Mouse (Mus musculus): ENCODE data around the gene Eme2. TPM values are rescaled to one million over a fixed set of nuclear protein-coding genes. Genes with fewer than 3 reads are reported as not detected.
"Not testable (repeated sequence)": the region's sequence is repeated elsewhere in the genome, so short reads cannot be mapped to it uniquely, and the experiment has no call there.

The Eme2 gene
- polyA plus RNA-seq (2015; fragmentation: Nextera tagmentation; extraction: Ambion mirVana) = 19.9 and 24.9 TPM in 2 replicates

DNA sequence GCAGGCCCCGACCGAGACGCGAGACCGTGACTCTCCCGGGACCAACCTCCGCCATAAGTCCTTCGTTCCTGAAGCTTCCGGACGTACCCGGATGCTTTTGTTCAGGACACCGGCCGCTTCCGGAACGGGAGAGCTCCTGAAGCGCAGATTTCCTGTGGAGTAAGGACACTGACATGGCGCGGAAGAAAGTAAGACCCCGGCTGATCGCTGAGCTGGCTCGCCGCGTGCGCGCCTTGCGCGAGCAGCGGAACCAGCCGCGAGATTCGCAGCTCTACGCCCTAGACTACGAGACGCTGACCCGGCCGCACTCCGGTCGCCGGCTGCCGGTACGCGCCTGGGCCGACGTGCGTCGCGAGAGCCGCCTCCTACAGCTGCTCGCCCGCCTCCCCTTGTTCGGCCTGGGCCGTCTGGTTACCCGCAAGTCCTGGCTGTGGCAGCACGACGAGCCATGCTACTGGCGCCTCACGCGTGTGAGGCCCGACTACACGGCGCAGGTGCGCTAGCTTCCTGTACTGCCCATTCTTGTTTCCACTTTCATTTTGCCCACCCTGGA is at the start of gene Eme2, which contains the start of gene Mrps34:
TSS of gene Eme2 (minus strand) at position 93 of the 553 bp plus-strand sequence.
TSS of gene Mrps34 (plus strand) at position 122 of the 553 bp plus-strand sequence.
- DNase-seq (ENCODE audit: low spot score) = peak; percentile 82

DNA sequence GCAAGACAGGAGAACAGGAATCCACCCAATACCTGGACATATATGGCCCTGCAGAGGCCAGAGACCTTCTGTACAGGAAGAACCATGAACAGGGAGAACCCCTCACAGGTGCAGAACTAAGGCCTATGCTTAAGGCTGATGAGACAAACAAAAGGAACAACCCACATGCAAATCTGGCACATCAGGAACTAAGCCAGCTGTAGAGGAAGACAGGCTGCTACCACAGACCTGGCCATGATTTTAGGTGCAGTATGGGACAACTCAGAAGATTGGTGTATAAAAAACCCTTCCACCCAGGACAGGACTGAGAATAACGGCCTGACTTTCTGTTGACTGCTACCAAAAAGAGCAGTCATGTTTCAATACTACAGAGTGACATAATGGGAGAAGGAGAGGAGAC is 48.7 kb upstream of the Eme2 start:
- not testable (repeated sequence) for DNase-seq (ENCODE audit: low spot score)

DNA sequence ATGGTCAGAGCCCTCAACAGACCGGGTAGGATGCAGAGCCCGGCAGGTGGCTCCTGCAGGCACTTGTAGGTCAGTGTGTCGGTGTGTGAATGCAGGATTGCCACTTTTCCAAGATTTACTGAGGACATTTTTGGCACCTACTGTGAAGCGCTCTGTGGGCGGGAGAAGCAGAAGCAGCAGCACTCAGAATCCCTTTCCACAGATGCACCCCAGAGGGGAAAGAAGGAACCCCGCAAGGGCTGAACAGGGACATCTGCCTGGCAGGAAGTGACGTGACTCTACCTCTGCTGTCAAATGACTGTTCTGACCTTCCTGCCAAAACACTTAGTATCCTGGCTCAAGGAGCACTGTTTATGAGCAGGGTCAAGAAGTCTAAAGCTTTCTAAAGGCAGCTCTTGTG is 48.1 kb upstream of the Eme2 start:
- DNase-seq (ENCODE audit: low spot score) = no peak

DNA sequence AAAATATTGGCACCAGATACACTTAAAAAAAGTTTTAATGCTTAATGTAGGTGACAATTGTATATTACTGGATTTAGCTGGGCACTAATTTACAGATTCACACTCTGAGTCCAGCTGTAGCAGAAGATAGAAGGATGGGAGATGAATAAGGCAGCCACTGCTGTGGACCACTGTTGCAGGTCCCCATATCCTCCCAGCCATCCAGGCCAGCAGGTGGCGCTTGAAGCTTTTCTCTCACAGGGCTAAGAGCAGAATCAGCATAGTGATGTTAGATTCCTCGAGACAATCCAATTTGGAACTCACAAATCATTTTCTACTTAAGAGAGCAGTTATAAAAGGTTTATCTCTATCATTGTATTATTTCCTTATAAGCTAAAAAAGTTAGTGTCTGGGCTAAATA is 47.6 kb upstream of the Eme2 start:
- peak; percentile 11 for DNase-seq (ENCODE audit: low spot score)

DNA sequence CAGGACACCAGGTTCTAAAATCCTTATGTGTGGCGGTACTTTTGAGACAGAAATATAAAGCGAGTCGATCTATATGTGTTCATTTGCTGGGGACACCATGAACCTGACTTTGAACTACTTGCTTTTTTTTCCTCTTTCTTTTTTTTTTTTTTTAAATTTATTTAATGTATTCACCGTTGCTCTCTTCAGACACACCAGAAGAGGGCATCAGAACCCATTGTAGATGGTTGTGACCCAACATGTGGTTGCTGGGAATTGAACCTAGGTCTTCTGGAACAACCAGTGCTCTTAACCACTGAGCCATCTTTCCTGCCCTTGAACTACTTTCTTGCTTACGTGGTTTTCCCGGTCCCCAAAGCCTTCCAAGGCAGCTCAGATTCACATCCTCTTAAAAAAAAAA is 42.4 kb upstream of the Eme2 start:
- DNase-seq (ENCODE audit: low spot score) = no peak

DNA sequence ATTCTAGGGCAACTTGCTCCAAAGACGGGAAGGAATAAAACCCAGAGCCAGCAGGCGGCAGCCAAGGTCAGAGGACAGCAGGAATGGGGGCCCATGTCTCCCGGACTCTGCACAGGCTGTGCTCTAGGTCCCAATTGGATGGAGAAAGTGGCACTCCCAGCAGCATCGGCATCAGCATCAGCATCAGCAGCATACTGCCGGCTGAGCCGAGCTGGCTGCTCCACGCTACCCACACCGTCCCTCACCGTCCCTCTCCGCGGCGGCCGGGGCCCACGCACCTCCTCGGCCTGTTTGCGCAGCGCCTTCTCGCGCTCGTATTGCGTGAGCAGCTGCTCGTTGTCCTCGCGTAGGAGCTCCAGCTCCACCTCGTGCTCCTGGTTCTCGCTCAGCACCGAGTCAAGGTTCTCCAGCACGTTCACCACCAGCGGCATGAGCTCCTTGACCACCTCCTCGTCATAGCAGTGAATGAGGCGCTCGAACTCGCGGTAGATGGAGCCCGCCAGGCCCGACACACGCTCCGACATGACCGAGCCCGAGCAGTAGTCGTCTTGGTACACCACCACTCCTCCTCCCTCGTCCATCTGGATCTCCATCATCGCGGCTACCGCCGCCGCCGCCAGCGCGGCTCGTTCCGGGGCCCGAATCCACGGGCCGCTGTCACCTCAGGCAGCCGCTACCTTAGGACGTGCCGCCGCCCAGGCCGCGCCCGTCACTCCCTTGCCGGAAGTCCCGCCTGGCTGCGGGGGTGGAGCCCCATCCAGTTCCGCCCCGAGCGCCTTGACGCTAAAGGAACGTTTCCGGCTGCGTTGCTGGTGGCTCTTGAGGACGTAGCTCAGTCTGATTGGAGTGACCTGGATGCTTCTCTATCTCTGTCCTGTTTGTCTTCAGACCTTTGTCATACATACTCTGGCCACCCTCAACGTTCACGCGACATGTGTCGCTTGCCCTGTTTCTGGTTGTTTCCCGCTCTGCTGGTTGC is 41.7 kb upstream of the Eme2 start, which contains the start of gene Mapk8ip3:
TSS of gene Mapk8ip3 (minus strand) at position 719 of the 979 bp plus-strand sequence.
- DNase-seq (ENCODE audit: low spot score) = peak; percentile 93

DNA sequence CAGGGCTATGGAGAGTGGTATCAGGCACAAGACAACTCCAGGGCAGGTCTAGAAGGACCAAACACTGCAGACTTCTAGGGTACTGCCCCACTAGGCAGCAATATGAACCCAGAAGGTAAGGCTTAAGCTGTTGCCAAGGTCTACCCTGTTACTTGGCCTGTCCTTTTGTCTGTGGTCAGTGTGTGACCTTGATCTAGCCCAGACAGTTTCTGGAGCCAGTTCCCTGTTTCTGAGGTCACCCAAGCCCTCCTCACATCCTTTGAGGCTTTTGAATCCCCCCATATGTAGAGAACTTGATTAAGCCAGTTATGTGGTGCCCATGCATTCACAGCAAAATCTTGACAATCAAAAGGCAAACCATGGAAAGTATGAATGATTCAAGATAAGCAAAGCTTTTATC is 40.8 kb upstream of the Eme2 start:
- DNase-seq (ENCODE audit: low spot score) = no peak

DNA sequence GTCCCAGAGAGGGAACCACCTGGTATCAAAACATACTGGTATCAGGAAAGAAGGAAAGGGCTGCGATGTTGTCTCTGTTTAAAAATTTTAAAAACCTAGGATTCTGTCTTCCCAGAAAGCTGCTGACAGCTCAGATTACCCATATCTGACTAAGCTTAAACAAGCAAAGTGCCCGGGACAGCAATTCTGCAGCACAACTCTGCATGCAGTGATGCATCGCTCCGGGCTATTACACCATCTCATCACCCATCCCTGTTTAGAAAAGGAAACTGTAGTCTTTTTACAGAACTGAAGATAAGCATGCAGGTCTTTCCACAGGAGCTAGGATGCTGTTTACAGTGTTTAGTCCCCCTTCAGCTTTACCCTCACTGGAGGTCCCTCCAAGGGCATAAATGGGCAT is 40.0 kb upstream of the Eme2 start:
- DNase-seq (ENCODE audit: low spot score) = no peak

DNA sequence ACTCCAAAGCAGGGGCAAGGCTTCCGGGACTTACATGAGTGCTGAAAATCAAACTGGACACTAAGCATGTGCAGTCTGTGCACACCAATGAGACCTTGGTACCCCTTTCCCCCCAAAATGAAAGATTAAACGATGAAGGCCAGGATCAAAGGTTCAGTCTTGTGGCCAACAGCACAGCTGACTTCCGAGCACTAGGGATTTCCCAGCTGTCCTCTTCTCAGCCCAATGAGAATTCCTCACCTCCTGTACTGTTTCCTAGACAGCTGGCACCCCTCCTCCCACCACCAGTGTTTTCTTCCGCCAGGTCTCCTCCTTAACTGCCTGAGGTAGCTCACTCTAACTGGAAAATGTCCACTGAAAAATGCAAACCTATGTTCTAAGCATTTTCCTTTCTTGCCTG is 38.3 kb upstream of the Eme2 start:
- DNase-seq (ENCODE audit: low spot score) = no peak

DNA sequence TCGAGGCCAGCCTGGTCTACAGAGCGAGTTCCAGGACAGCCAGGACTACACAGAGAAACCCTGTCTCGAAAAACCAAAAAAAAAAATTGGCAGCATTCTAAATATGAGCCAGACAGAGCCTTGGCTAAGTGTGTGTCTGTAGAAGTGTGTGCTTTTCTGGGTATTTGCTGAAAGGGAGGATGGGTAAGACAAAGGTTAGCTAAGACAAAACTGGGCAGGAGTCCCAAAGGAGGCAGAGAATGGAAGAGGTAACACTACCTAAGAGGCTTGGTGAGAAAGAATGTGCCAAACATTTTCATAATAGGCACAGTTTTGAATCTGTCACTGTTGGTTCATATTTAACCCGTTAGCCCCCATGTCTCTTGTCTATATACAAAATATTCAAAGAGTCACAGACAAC is 37.5 kb upstream of the Eme2 start:
- DNase-seq (ENCODE audit: low spot score) = no peak

DNA sequence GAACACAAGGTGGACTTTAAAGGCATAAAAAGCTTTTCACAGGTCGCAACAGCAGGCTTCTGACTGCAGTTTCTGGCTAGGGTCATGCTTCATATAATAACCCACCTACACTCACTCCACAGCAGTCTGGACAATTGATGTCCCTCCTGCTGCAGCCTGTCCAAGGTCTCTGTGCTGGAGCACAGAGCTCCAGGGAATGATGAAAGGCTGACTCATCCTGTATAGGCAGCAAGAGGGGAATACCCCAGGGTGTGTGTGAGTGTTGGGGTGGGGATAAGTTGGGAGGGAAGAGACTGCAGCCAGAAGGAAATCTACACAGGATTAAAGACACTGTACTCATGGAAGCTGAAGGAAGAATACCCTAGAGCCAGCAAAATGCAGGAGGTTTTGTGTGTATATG is 34.6 kb upstream of the Eme2 start:
- DNase-seq (ENCODE audit: low spot score) = no peak

DNA sequence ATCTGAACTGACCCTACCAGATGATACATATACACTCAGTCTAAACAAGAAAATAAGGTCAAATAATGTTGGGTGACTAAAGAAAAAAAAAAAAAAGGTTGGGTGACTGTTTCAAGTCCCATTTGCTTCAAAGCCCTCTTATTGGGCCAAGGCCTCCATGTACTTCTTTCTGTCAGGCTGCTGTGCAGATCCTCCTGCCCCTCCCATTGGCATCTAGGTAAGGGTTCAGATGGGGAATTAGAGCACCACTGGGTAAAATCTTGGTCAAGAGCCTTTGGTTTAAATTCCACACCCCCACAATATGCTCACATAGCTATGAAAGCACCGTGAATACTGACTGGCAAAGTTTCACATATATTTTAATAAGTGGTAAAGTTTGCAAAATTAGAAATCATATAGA is 28.4 kb upstream of the Eme2 start:
- no peak for DNase-seq (ENCODE audit: low spot score)

DNA sequence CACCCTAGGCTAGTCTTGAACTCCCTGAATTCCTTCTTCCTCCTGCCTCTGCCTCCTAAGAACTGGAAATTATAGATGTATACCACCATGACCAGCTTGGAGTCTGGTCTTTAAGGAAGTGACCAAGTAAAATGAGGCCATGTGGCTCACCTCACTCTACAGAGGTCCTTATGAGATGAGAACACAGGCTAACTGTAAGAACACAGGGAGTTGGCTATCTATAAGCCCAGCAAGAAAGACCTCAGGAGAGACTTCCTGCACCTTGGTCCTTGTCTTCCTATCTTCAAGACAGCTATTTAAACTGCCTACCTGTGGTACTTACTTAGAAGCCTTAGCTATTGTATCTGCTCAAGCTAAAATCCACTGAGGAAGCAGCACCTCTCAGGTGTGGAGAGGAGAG is 19.1 kb upstream of the Eme2 start:
- no peak for DNase-seq (ENCODE audit: low spot score)

DNA sequence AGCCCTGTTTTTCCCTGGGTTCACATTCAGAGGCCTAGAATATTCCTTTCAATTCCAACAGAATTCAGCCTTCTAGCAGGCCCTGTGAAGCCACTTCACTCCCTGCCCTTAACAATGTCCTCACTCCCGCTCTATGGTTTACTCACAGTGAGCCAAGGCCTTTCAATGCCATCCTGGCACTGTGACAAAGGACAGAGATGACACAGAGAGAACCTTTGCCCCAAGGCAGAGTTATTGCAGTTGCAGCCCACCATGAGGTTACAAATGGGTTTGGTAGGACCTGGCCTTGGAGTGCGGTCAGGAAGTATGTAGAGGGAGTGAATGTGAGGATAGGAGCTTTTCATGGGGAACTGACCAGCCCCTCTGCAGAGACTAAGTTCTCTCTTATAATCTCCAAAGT is 12.7 kb upstream of the Eme2 start:
- no peak for DNase-seq (ENCODE audit: low spot score)

DNA sequence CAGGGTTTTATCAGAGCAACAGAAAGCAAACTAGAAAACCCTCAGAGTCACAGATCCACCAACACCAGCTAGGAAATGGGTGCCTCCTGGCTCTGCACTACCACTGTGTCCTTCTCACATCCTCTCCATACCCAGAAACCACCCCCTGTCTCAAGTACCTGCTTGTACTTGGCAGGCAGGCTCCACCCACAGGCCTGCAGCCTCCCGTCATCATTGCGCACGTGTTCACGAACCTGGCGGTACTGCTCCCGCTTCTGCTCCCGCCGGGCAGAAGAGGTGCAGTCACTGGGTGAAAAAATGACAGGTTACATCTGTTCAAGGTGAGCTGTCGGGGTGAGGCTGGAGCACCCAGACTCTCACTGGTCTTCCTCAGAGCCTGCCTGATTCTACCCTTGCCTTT is 8.9 kb upstream of the Eme2 start:
- no peak for DNase-seq (ENCODE audit: low spot score)

DNA sequence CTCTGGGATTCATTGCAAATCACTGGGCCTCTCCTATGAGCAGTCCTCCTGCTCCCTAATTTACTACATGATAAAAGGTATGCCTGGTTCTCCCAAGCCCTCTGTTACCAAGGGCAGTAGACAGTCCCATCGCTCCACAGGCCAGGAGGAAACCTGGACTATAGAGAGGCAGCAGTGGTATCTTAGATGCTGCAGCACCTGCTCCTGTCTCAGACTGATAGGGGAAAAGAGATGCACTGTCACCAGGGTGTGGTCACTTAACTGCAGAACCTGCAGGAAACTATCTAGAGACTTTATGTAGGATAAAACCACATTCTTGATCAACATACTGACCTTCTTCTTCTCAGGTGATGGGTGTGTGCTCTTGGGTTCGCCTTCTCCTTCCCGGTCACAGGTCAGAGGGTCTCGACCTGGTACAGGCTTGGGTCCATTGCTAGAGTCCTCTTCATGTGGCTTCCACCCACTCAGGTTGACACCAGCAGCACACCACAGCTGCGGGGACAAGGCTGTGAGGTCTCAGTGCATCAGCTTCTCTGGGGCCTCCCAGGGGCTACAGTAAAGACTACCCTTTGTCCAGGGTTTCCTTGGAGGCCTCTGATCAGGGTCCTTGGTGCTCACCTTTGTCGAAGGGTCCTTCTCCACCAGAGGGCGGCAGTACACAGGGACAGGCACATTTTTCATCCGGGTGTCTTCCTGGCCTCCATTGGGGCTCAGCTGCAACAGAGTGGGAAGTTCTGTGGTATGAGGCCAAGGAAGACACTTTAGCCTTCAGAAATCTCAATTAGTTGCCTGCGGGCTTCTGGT is 8.0 kb upstream of the Eme2 start:
- DNase-seq (ENCODE audit: low spot score) = no peak

DNA sequence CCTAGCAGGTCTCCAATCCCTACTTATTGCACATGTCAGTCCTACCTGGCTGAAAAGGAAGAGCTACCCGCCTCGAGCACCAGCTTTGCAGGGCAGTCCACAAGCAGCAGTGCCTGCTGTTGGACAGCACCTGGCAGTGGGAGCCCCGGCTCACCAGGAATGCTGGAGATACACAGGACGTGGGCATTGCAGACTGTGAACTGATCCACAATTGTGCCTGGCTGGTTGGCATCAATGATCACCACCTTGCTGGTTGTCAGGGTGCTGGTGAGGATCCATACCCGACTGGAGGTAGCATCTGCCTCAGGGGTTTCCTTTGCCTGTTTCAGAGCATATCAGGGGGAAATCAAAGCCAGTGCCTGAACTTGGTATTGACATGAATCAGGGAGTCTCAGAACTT is 7.2 kb upstream of the Eme2 start:
- DNase-seq (ENCODE audit: low spot score) = no peak

DNA sequence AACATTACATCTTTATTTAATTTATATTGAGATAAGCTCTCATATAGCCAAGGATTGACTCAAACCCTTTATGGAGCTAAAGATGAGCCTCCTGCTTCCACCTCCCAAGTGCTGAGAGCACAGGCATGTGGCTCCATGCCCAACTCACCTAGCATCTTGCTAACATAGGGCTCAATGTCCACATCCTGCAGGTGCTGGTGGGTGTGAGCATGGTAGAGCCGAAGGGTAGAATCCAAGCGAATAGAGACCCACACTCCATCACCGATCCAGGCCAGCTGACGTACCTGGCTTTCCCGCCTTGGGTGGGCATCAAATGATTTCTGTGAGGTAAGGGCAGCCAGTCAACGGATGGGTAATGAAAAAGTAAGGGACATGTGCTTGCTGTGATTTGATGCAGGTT is 5.1 kb upstream of the Eme2 start:
- DNase-seq (ENCODE audit: low spot score) = no peak

DNA sequence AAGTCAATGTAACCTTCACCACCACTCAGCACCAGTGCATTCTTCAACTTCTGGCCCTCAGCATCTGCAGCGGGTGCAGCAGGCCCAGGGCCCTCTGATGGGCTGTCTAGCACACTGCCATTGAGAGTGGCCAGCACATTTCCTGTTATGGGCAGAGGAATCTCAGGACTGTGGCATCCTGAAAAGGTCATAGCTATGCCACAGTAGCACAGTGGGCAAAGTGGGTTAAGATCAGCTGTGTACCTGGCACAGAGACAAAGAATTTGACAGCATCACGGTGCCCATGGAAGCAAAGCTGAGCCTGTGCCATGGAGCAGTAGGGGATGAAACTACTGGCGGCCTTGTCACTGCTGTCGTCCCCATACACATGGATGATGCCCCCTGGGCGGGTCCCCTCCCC is 4.3 kb upstream of the Eme2 start:
- DNase-seq (ENCODE audit: low spot score) = no peak

DNA sequence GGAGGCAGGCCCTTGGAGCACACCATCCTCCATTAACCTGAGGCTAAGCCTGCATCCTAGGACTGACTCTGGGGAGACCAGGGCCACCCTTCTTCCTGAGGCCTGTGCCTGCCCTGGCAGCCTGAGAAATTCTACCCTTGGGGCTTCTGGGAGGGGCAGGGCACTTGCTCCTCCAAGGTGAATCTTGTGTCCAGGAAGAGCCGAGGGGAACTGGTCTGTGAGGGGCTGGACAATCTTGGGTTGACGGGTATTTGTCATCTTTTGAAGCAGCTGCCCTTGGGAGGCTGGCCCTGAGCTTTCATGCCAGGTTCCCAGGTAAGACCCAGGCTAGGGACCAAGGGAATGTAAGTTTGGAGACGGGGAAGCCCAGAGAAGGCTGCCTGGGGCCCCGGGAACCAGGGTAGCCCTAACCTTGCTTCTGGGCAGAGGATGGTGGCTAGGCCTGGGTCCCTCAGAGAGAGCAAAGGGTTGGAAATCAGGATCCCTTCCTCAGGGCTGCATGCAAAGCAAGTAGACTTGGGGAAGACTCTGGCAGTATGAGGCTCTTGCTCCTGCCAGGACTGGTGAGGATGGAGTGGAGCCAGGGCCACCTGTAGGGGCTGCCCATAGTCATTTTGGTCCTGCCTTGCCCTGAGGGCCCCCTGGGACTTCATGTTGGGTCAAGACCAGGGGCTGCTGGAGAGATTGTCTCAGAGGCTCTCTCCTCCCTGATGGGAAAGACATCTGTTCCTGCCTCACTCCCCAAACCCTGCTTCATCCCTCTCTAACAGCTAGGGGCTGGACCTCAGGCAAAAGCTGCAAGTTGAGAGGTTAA is 3.4 kb upstream of the Eme2 start:
- no peak for DNase-seq (ENCODE audit: low spot score)

DNA sequence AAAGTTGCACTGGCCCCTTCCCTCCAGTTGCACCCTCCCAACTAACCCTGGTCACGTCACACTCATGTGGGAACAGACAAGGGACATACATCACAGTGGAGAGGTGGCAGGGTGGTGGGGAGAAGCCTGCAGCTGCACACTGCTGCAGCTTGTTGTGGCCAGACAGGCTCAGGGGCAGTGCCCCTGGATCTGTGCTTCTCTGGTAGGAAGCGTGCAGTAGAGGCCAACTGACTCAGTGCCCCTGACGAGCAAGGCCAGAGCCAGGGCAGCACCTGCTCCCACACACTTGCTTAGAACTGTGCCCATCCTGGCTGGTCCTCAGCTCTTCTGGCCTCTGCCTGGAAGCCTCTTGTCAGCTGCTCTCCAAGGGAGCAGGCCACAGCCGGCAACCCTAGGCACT is 2.7 kb upstream of the Eme2 start:
- DNase-seq (ENCODE audit: low spot score) = no peak
